Mouse (Mus musculus): Measurements from ENCODE around the gene Bcl2l2. TPM values are rescaled to one million over a fixed set of nuclear protein-coding genes. Genes with fewer than 3 reads are reported as not detected.

The Bcl2l2 gene
- total RNA-seq (2021): 10 to 100 TPM; 21.6 to 24.4 TPM
- long read RNA-seq, experiment 1: 0 reads
- long read RNA-seq, experiment 2, partial matches to known transcripts: 0 of 1 reads
- long read RNA-seq, experiment 2, other reads (novel, unspliced or antisense): 0 of 1 reads

GRCm38 (mm10) chr14:54883154-54884021, at the start of gene Bcl2l2, which contains the start of gene Gm20521:
Bcl2l2 (plus strand) TSS chr14:54883377.
Gm20521 (plus strand) TSS chr14:54883441.
- peak; percentile 86 for DNase-seq

- DNase-seq: no peak
These were observed 39.7 kb upstream of the Bcl2l2 start for GRCm38 (mm10) chr14:54843461-54843860.

GRCm38 (mm10) chr14:54855726-54856125, 27.5 kb upstream of the Bcl2l2 start:
- DNase-seq: no peak

DNA sequence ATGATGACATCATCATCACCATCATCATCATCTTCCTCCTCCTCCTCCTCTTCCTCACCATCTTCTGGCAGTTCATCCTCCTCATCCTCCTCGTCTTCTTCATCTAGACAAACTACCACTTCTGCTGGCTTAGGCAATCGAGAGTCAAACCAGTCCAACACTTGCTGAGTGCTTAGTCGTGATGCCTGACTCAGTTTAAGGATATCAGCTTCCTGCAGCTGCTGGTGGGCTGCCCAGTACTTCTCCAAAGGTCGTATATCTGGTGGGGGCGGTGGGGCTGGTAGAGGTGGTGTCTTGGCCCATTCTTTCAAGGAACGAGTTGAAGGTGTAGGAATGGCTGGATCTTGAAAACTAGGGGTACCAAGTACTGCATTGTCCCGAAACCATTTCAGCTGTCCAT, 26.5 kb upstream of the Bcl2l2 start:
- DNase-seq: no peak

GRCm38 (mm10) chr14:54857891-54858290, 25.3 kb upstream of the Bcl2l2 start:
- no peak for DNase-seq

- DNase-seq: no peak
These were observed 22.7 kb upstream of the Bcl2l2 start for GRCm38 (mm10) chr14:54860511-54860910.

GRCm38 (mm10) chr14:54863501-54864312, 19.5 kb upstream of the Bcl2l2 start:
- DNase-seq: peak; percentile 90

GRCm38 (mm10) chr14:54864313-54865036, 18.7 kb upstream of the Bcl2l2 start:
- no peak for DNase-seq

DNA sequence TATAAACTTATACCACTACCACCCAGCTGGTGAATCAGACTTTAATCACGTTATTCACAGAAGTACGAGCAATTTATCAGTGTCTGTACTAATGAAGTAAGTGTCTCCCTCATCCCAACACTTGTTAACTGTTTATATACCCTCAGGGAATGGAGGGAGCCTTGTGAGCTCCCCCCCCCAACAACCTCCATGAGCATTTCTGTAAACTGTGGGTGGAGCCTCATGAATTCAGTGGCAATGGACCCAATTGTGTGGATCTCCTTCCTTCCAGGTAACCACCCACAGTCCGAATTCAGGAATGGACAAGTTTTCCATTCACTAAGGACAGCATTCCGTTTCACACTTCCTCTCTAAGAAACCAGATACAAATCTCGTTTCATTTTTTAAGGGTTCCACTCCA, 17.6 kb upstream of the Bcl2l2 start:
- no peak for DNase-seq

DNA sequence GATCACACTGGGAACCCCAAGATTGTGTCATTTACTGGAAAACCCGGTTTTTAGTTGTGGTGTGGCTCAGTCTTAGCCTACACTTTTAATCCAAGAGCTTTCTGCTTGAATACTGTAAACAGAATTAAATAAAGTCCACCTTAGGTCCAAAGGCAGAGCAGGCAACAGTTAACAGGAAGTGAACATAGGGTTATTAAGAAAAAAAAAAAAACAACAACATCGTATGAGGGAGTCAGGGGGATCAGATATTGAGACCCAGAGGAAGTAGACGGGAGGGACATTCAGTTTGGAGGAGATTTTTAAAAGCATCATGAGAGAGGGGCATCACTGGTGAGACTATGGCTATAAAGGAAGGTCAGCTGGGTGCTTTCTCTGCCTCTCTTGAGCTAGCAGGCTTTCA, 16.9 kb upstream of the Bcl2l2 start:
- DNase-seq: no peak

DNA sequence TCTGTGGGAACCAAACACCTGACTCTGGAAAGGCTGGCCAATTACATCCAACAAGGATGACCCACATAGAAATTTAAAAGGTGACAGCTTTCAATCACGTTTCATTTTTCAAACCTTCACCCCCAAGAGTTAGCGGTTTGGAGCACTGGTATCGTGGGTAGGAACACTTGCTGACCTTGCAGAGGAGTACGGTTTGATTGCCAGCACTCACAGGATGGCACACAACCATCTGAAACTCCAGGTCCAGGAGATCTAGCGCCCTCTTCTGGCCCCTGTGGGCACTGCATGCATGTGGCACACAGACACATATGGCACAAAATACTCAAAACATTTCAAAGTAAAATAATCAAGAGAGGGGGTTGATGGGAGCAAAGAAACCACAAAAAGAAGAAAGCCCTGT, 16.2 kb upstream of the Bcl2l2 start:
- DNase-seq: no peak

- DNase-seq: no peak
These were observed 15.2 kb upstream of the Bcl2l2 start for GRCm38 (mm10) chr14:54868026-54868425.

GRCm38 (mm10) chr14:54870861-54871260, 12.3 kb upstream of the Bcl2l2 start, which contains the start of gene Homez:
Homez (minus strand) TSS chr14:54870961.
- no peak for DNase-seq

- DNase-seq: no peak
These were observed 9.0 kb upstream of the Bcl2l2 start for GRCm38 (mm10) chr14:54874165-54874564.

GRCm38 (mm10) chr14:54875844-54876538, 7.2 kb upstream of the Bcl2l2 start:
- no peak for DNase-seq

DNA sequence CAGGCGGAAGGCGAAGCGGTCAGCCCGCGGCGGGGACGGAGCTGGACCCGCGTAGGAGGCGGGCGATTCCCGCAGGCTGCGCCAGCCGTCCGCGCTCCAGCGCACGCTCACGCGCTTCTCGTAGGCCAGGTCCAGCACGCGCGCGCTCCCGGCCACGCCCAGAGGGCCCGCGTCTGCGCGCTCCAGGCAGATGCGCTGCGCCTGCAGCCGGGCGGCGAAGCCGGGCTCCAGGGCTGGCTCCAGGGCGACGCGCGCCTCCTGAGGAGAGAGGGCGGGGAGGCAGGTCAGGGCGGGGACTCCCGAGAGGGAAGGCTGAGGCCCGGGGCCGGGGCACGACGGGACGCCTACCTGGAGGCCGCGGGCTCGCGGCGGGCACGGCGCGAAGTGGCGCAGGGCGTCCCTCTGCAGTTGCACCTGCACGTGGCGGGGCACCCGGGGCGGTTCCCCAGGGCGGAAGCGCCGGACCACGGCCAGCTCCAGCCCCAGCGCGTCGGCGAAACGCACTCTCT, 6.6 kb upstream of the Bcl2l2 start:
- peak; percentile 91 for DNase-seq

- DNase-seq: peak; percentile 74
These were observed 6.0 kb upstream of the Bcl2l2 start, which contains the start of gene Ppp1r3e for GRCm38 (mm10) chr14:54877048-54877715. Ppp1r3e (minus strand) TSS chr14:54877550.

- no peak for DNase-seq
These were observed 990 bp downstream of the Bcl2l2 start for GRCm38 (mm10) chr14:54884022-54884712.

- DNase-seq: no peak
These were observed 2.1 kb downstream of the Bcl2l2 start for GRCm38 (mm10) chr14:54885309-54885708.

GRCm38 (mm10) chr14:54892200-54892599, 9.0 kb downstream of the Bcl2l2 start, which contains the start of gene Pabpn1:
Pabpn1 (plus strand) TSS chr14:54892500.
- DNase-seq: no peak
